Mouse (Mus musculus): ENCODE measurements around the gene Tmem143. TPM values are rescaled to one million over a fixed set of nuclear protein-coding genes. Genes with fewer than 3 reads are reported as not detected.

The Tmem143 gene
- polyA plus RNA-seq (2016; fragmentation: Nextera tagmentation; extraction: Ambion mirVana), result 4.5 and 5.5 TPM in 2 replicates

DNA sequence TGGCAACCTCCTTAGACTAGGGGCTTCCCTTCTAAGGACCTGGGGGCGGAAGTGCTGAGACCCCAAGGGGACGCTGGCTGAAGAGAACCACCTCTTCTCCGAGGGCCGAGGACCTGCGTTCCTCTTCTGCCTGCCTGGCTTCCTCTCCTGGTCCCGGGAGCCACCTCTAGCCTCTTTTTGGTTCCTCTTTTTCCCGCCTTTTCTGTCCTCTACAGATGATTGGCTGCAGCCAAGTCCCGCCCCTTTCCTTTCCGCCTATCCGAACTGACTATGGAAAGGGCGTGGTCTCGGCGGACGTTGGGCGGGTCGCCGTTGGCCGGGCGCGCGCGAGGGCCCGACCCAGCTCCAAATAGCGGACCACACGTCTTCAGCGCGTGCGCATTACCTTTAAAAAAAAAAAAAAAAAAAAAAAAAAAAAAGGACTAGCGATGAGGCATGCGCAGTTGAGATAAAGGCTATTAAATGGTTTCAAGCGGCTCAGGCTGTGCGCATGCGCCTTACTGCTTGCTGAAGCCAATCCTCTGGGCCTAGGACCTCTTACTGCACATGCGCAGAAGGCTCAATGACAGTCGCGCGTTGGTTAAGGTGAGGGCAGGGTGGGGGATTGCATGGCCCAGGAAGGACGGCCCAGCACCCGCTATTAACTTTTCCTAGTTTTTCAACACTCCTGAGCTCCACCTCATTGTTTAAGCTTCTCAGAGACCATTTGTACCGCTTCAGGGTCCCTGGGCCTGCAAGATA, at the start of gene Tmem143, which contains the start of gene Syngr4:
TSS of gene Tmem143 (plus strand) at position 425 of the 741 bp plus-strand sequence.
TSS of gene Syngr4 (minus strand) at position 198 of the 741 bp plus-strand sequence.
- Histone ChIP-seq H3K4me1 (peaks cover 28% of the 10 kb centered on the region), H3K27me3 (replicated peaks; ENCODE audit: low read depth, poor library complexity, severe bottlenecking) (peaks cover 9% of the 10 kb centered on the region), H3K9me3 (no peaks in the 10 kb centered on the region), H3K4me3 (peak within 1 kb of the TSS; percentile 67), H3K36me3 (replicated peaks) (no peaks in the 10 kb centered on the region), H3K27ac (replicated peaks) (peak within 1 kb of the TSS; percentile 92)
- DNase-seq (ENCODE audit: low spot score), result peak; percentile 96
- under 1% methylated on average over 40 of the region's 40 CpGs for WGBS

DNA sequence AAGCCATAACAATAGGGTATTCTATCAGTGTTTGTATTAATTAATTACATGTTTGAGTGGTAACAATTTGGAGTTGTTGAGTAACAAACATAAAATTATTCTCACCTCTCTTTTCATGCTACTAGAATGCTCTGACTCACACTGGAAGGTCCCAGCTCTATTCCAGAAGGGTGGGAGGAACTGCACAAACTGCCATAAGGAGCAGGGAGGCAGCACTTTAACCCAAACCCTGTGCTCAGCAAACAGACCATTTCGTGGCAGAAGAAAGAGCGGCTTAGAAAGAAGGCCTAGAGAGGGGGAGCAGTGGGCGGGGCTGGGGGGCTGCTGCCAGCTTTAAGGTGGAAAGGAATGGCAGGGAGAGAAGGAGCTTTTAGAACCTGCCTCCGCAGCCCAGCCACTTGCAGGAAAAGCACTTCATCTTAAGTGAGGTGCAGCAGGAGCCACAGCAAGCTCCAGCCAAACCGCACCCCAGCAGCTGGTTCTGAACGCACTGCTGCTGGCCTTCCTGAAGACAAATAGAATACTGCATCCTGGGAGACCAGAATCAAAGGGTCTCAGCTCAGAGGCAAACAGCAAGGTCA, 48.2 kb upstream of the Tmem143 start:
- no peak overlapping the region for H3K4me3 ChIP-seq
- H3K36me3 ChIP-seq (replicated peaks), result no peaks in the 10 kb centered on the region
- no peaks in the 10 kb centered on the region for H3K9me3 ChIP-seq
- H3K4me1 ChIP-seq, result peaks cover 8% of the 10 kb centered on the region
- H3K27me3 ChIP-seq (replicated peaks; ENCODE audit: low read depth, poor library complexity, severe bottlenecking), result peaks cover 41% of the 10 kb centered on the region
- WGBS, result 10% methylated on average over 6 of the region's 6 CpGs
- no peak overlapping the region for H3K27ac ChIP-seq (replicated peaks)
- no peak for DNase-seq (ENCODE audit: low spot score)

GRCm38 (mm10) chr7:45850661-45851060, 46.1 kb upstream of the Tmem143 start:
- peaks cover 47% of the 10 kb centered on the region for H3K27me3 ChIP-seq (replicated peaks; ENCODE audit: low read depth, poor library complexity, severe bottlenecking)
- H3K36me3 ChIP-seq (replicated peaks), result no peaks in the 10 kb centered on the region
- peaks cover 8% of the 10 kb centered on the region for H3K4me1 ChIP-seq
- no peaks in the 10 kb centered on the region for H3K9me3 ChIP-seq
- no peak overlapping the region for H3K4me3 ChIP-seq
- DNase-seq (ENCODE audit: low spot score), result no peak
- 74% methylated on average over 3 of the region's 3 CpGs for WGBS
- no peak overlapping the region for H3K27ac ChIP-seq (replicated peaks)

- Histone ChIP-seq H3K27me3 (replicated peaks; ENCODE audit: low read depth, poor library complexity, severe bottlenecking) (peaks cover 64% of the 10 kb centered on the region), H3K27ac (replicated peaks) (no peak overlapping the region), H3K9me3 (no peaks in the 10 kb centered on the region), H3K4me3 (no peak overlapping the region), H3K36me3 (replicated peaks) (no peaks in the 10 kb centered on the region), H3K4me1 (peaks cover 23% of the 10 kb centered on the region)
- DNase-seq (ENCODE audit: low spot score), result no peak
- 84% methylated on average over 12 of the region's 12 CpGs for WGBS
Measured at GRCm38 (mm10) chr7:45853089-45853488, 43.7 kb upstream of the Tmem143 start.

DNA sequence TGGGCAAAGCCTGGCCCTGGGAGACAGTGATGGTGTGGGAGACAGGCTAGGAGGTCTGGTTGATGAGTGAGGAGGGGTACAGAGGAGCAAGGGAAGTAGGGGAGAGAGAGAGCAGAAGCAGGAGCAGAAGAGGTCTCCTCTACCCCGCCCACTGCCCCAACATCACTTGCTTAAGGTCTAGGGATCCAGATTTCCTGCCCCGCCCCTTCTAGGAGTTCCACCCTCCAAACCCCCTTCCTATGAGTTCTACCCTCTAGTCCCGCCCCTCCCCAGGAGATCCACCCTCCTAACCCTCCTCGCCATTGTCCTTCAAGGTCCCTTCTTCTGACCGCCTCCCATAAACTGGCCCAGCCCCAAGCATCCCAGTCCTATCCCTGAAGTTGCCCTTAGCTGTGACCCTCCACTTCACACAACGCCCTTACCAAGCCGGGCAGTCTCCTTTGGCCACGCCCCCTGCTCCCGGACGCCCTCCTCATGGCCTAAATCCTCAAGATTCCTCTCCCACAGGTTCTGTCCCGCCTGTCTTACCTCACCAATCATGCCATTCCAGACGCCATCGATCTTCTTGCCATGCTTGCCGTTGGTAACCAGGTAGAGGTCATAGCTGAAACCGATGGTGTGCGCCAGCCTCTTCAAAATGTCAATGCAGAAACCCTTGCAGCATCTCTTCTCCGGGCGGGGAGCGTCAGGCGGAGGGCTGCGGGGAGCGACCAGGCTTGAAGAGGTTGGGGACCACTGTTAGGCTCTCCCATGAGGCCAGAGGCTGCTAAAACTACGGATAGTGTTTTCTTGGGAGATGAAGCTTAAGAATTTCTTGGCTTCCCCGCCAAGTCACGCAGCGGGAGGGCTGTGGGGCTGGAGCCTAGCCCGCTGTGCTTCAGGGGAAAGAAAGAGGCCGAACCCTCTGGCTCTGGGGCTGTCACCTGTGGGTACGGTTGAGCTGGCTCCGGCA, 39.5 kb upstream of the Tmem143 start:
- Histone ChIP-seq H3K4me3 (peak overlapping the region; percentile 57), H3K4me1 (peaks cover 31% of the 10 kb centered on the region), H3K9me3 (no peaks in the 10 kb centered on the region), H3K27me3 (replicated peaks; ENCODE audit: low read depth, poor library complexity, severe bottlenecking) (peaks cover 74% of the 10 kb centered on the region), H3K36me3 (replicated peaks) (no peaks in the 10 kb centered on the region), H3K27ac (replicated peaks) (peak overlapping the region; percentile 26; the same call in 1 of the 2 replicates)
- WGBS, result 2% methylated on average over 30 of the region's 30 CpGs
- DNase-seq (ENCODE audit: low spot score), result peak; percentile 59

GRCm38 (mm10) chr7:45859008-45859407, 37.7 kb upstream of the Tmem143 start:
- DNase-seq (ENCODE audit: low spot score), result no peak
- Histone ChIP-seq H3K36me3 (replicated peaks) (no peaks in the 10 kb centered on the region), H3K9me3 (no peaks in the 10 kb centered on the region), H3K4me1 (peaks cover 43% of the 10 kb centered on the region), H3K27ac (replicated peaks) (no peak overlapping the region), H3K27me3 (replicated peaks; ENCODE audit: low read depth, poor library complexity, severe bottlenecking) (peaks cover 90% of the 10 kb centered on the region), H3K4me3 (no peak overlapping the region)
- WGBS, result 67% methylated on average over 4 of the region's 4 CpGs

DNA sequence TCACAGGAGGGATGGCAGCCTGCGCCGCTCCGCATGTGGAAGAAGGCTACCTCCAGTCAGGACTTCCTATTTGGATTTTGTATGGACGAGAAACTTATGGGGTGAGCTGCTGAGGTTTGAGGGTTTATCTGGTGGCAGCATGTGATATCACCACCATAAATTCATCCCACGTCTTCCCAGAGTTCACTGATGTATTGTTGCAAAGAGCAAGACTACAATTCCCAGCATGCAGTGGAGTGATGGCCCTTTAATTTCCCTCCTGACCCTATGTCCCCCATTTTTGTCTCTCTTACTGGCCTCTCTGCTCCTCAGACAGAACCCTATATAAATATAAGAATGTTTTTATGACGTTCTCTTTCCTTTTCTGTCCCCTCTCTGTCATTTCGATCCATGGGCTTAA, 33.9 kb upstream of the Tmem143 start:
- no peaks in the 10 kb centered on the region for H3K9me3 ChIP-seq
- 89% methylated on average over 7 of the region's 7 CpGs for WGBS
- H3K36me3 ChIP-seq (replicated peaks), result no peaks in the 10 kb centered on the region
- DNase-seq (ENCODE audit: low spot score), result no peak
- H3K4me3 ChIP-seq, result no peak overlapping the region
- peaks cover 48% of the 10 kb centered on the region for H3K4me1 ChIP-seq
- no peak overlapping the region for H3K27ac ChIP-seq (replicated peaks)
- peaks cover 94% of the 10 kb centered on the region for H3K27me3 ChIP-seq (replicated peaks; ENCODE audit: low read depth, poor library complexity, severe bottlenecking)

DNA sequence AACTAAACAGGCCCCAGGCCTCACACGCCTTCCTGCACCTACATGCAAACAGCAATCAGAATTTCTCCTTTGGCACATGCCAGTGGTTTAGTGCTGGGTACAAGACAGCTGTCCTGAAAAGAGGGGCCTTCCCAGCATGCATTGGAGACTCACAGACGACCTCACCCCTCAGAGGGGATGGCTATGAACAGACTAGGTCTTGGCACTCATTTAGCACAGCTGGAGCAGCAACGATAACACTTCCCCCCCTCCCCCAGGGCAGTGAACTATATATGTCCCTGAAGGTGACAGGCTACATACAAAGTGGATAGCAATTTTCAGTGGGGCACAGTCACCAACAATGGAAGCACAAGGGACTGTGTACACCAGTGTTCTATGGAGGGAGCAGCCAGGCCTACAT, 32.3 kb upstream of the Tmem143 start:
- no peak for DNase-seq (ENCODE audit: low spot score)
- H3K27me3 ChIP-seq (replicated peaks; ENCODE audit: low read depth, poor library complexity, severe bottlenecking), result peaks cover 94% of the 10 kb centered on the region
- H3K9me3 ChIP-seq, result no peaks in the 10 kb centered on the region
- peaks cover 58% of the 10 kb centered on the region for H3K4me1 ChIP-seq
- no peak overlapping the region for H3K4me3 ChIP-seq
- H3K27ac ChIP-seq (replicated peaks), result no peak overlapping the region
- 78% methylated on average over 3 of the region's 3 CpGs for WGBS
- H3K36me3 ChIP-seq (replicated peaks), result no peaks in the 10 kb centered on the region

GRCm38 (mm10) chr7:45865925-45866910, 30.5 kb upstream of the Tmem143 start:
- H3K27me3 ChIP-seq (replicated peaks; ENCODE audit: low read depth, poor library complexity, severe bottlenecking), result peaks cover 94% of the 10 kb centered on the region

GRCm38 (mm10) chr7:45867871-45868270, 28.9 kb upstream of the Tmem143 start:
- no peak for DNase-seq (ENCODE audit: low spot score)

More at GRCm38 (mm10) chr7:45865925-45866910, 30.5 kb upstream of the Tmem143 start:
- H3K27ac ChIP-seq (replicated peaks), result peak overlapping the region; percentile 86
- no peaks in the 10 kb centered on the region for H3K36me3 ChIP-seq (replicated peaks)
- peaks cover 68% of the 10 kb centered on the region for H3K4me1 ChIP-seq
- WGBS, result under 1% methylated on average over 117 of the region's 117 CpGs
- peak; percentile 96 for DNase-seq (ENCODE audit: low spot score)
- peak overlapping the region; percentile 74 for H3K4me3 ChIP-seq
- no peaks in the 10 kb centered on the region for H3K9me3 ChIP-seq

DNA sequence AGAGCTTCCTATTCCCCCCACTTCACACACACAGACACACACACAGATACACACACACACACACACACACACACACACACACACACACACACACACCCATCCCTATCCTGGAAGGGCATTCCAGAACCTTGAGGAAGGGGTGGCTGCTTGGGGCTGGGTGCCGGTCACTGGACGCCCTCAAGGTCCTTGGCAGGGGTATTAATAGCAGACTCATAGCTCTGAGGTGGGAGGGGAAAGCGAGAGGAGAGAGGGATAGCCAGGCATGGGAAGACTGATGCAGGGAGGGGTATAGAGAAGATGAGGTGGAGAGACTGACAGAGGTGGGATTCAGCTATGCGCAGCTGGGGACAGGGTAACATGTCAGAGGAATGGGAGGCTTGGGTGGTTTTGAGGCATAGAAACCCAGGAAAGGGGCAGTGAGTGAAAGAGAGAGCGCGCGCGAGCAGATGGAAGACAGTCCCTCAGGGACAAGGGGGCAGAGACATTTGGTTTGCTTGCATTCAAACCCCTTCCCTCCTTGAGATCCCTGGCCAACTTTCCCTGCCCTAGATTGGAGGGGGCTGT, 27.6 kb upstream of the Tmem143 start:
- Histone ChIP-seq H3K36me3 (replicated peaks) (peaks cover 3% of the 10 kb centered on the region), H3K27me3 (replicated peaks; ENCODE audit: low read depth, poor library complexity, severe bottlenecking) (peaks cover 78% of the 10 kb centered on the region), H3K4me1 (peaks cover 64% of the 10 kb centered on the region), H3K27ac (replicated peaks) (no peak overlapping the region), H3K4me3 (peak overlapping the region; percentile 52), H3K9me3 (no peaks in the 10 kb centered on the region)
- no peak for DNase-seq (ENCODE audit: low spot score)
- 10% methylated on average over 8 of the region's 8 CpGs for WGBS

More at GRCm38 (mm10) chr7:45867871-45868270, 28.9 kb upstream of the Tmem143 start:
- 18% methylated on average over 2 of the region's 2 CpGs for WGBS
- peaks cover 89% of the 10 kb centered on the region for H3K27me3 ChIP-seq (replicated peaks; ENCODE audit: low read depth, poor library complexity, severe bottlenecking)
- no peaks in the 10 kb centered on the region for H3K36me3 ChIP-seq (replicated peaks)
- H3K4me3 ChIP-seq, result peak overlapping the region; percentile 74; the same call in 1 of the 2 replicates
- H3K27ac ChIP-seq (replicated peaks), result no peak overlapping the region
- peaks cover 60% of the 10 kb centered on the region for H3K4me1 ChIP-seq
- no peaks in the 10 kb centered on the region for H3K9me3 ChIP-seq
